Mouse (Mus musculus) forebrain, embryonic 10.5 days (tissue): ENCODE data around the gene Kif21b. TPM values are rescaled to one million over a fixed set of nuclear protein-coding genes. Genes with fewer than 3 reads are reported as not detected.

Experiments used
- DNase-seq: peaks from one replicate; pipeline ENCODE4 v3.0.0-alpha.2; 2017; ENCODE audit warnings: low spot score; ENCODE audit errors: extremely low spot score
- H3K27ac ChIP-seq: fragments of 300-500 bp; sonication (generic); 2 replicates; pipeline ENCODE4 v1.5.1; 2016; ENCODE audit warnings: mild to moderate bottlenecking
- H3K27me3 ChIP-seq: fragments of 300-500 bp; sonication (generic); 2 replicates; pipeline ENCODE4 v1.6.1; 2016; ENCODE audit warnings: mild to moderate bottlenecking; ENCODE audit not compliant: poor library complexity, severe bottlenecking
- H3K36me3 ChIP-seq: fragments of 300-500 bp; sonication (generic); replicated peaks from 2 replicates; pipeline ENCODE4 v1.6.1; 2016; ENCODE audit warnings: mild to moderate bottlenecking, moderate library complexity
- H3K4me1 ChIP-seq: fragments of 300-500 bp; sonication (generic); 2 replicates; pipeline ENCODE4 v1.6.1; 2016
- H3K4me3 ChIP-seq: fragments of 300-500 bp; sonication (generic); 2 replicates; pipeline ENCODE4 v1.5.1; 2016; ENCODE audit warnings: mild to moderate bottlenecking, moderate library complexity
- H3K9me3 ChIP-seq: fragments of 300-500 bp; sonication (generic); 2 replicates; pipeline ENCODE4 v1.6.1; 2016; ENCODE audit warnings: mild to moderate bottlenecking, moderate library complexity
- WGBS: fragments of 180-500 bp; shearing (Covaris S2); methylation state at CpG from one replicate; pipeline ENCODE4 v1.1.7; 2016; 5-methylcytosine and 5-hydroxymethylcytosine counted together
- polyA plus RNA-seq: library from polyadenylated mRNA; unstranded; fragments of >200 nt; fragmentation: Nextera tagmentation; extraction: Ambion mirVana; gene quantifications from 2 replicates; pipeline ENCODE4 v1.2.1, GENCODE M21; 2016

The Kif21b gene
- polyA plus RNA-seq, 1 experiment from 2014 or later = 8.8 TPM

- no peak for DNase-seq
- Histone ChIP-seq H3K27me3 (no peaks in the 10 kb centered on the region), H3K4me3 (no peak overlapping the region), H3K9me3 (peaks cover 5% of the 10 kb centered on the region; the same call in 1 of the 2 replicates), H3K27ac (no peak overlapping the region), H3K4me1 (peaks cover 23% of the 10 kb centered on the region), H3K36me3 (no peaks in the 10 kb centered on the region)
- WGBS = 88% methylated on average over 9 of the region's 9 CpGs
Observed at GRCm38 (mm10) chr1:136117069-136117468, 14.1 kb upstream of the Kif21b start.

DNA sequence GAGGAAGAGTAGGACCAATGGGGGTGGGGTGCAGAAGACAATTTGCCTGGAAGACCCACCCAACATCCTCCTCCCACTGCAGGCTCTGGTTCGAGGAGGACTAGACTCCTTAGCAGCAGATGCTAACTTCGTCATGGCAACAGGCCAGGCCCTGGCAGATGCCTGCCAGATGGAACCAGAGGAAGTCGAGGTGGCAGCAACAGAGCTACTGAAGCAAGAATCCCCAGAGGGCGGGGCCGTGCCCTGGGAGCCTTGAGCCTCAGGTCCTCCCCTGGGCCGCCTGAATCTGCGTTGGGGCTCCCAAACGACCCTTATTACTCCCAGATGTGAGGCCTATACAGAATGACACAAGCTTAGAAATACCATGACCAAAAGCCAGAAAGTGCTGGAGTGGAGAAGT is 12.3 kb upstream of the Kif21b start:
- H3K4me3 ChIP-seq = no peak overlapping the region
- H3K9me3 ChIP-seq = 0 out of 2 replicates have a peak, but pooled peaks cover 3% of the 10 kb centered on the region
- no peaks in the 10 kb centered on the region for H3K36me3 ChIP-seq
- no peaks in the 10 kb centered on the region for H3K27me3 ChIP-seq
- 49% methylated on average over 8 of the region's 8 CpGs for WGBS
- H3K27ac ChIP-seq = peak overlapping the region; percentile 56; the same call in 1 of the 2 replicates
- peaks cover 23% of the 10 kb centered on the region for H3K4me1 ChIP-seq
- DNase-seq = no peak

DNA sequence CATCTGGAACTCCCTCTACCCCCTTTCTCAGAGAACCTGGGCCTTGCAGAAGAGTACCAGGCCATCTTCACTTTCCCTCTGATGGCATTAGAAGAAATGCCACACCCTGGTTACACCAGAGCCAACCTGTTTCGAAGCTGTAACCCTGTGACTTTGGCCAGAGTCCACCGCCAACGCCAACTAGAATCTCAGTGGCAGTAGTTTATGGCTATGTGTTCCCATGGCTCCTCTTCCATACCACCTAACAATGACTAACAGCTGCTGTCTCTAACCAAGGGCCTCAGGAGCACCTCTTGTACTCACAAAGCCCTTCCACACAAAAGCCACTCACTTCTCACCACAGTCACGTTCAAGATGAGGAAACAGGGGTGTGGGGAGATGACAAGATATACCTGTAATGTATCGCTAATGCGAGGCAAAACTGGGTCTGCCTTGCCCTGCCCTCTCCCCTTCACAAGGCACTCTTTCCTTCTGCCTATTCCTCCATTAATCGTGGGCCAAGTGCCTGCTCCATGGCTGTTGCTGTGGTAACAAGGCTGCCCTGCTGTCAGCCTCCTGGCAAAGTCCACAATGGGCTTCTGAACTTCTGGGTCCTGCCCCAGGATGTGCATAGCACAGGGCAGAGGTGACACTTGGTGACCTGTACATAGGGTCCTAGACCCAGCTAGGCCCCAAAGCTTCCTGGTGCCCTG is 11.5 kb upstream of the Kif21b start:
- Histone ChIP-seq H3K27me3 (no peaks in the 10 kb centered on the region), H3K27ac (0 out of 2 replicates have a peak overlapping the region, but pooled peaks have one; percentile 0), H3K4me3 (no peak overlapping the region), H3K9me3 (no peaks in the 10 kb centered on the region), H3K4me1 (peaks cover 23% of the 10 kb centered on the region), H3K36me3 (no peaks in the 10 kb centered on the region)
- WGBS = 80% methylated on average over 7 of the region's 7 CpGs
- DNase-seq = no peak

DNA sequence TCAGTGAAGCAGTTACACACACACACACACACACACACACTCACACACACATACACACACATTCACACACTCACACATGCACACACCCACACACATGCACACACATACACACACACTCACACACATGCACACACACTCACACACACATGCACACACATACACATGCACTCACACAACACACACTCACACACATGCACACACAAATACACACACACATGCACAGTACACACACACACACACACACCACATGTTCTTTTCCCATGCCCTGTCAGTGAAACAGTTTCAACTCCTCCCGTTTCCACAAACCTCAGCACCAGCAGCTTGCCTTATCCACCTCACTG is 11.0 kb upstream of the Kif21b start:
- 82% methylated on average over 1 of the region's 1 CpGs for WGBS
- Histone ChIP-seq H3K36me3 (no peaks in the 10 kb centered on the region), H3K9me3 (no peaks in the 10 kb centered on the region), H3K4me3 (no peak overlapping the region), H3K27ac (no peak overlapping the region), H3K4me1 (peaks cover 23% of the 10 kb centered on the region), H3K27me3 (no peaks in the 10 kb centered on the region)
- no peak for DNase-seq

DNA sequence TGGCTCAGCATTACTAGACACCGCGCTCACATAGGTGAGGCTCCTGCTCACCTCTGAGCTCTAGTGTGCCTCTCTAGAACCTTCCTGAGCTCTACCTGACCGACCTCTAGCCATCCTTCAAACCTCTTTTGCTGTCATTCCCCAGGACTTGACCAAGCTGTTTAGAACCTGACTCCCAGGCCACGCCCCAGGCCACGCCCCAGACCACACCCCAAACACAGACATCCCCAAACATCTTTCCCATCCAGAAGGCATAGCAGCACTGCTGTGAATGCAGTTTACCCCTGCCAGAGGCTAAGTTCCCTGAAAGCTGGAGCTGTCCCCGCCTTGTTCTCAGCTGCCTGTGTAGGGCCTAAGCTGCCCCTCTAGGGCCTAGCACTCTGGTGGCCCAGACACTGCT is 10.4 kb upstream of the Kif21b start:
- no peaks in the 10 kb centered on the region for H3K9me3 ChIP-seq
- no peak overlapping the region for H3K27ac ChIP-seq
- H3K27me3 ChIP-seq = no peaks in the 10 kb centered on the region
- WGBS = 47% methylated on average over 6 of the region's 6 CpGs
- no peak for DNase-seq
- H3K4me3 ChIP-seq = no peak overlapping the region
- no peaks in the 10 kb centered on the region for H3K36me3 ChIP-seq
- peaks cover 23% of the 10 kb centered on the region for H3K4me1 ChIP-seq

GRCm38 (mm10) chr1:136122030-136122429 is 9.2 kb upstream of the Kif21b start:
- H3K27ac ChIP-seq = no peak overlapping the region
- no peaks in the 10 kb centered on the region for H3K36me3 ChIP-seq
- no peaks in the 10 kb centered on the region for H3K9me3 ChIP-seq
- 87% methylated on average over 8 of the region's 8 CpGs for WGBS
- no peaks in the 10 kb centered on the region for H3K27me3 ChIP-seq
- DNase-seq = no peak
- H3K4me3 ChIP-seq = no peak overlapping the region
- H3K4me1 ChIP-seq = peaks cover 23% of the 10 kb centered on the region

- no peaks in the 10 kb centered on the region for H3K36me3 ChIP-seq
- H3K9me3 ChIP-seq = no peaks in the 10 kb centered on the region
- DNase-seq = no peak
- WGBS = 86% methylated on average over 10 of the region's 10 CpGs
- H3K4me3 ChIP-seq = no peak overlapping the region
- H3K4me1 ChIP-seq = peaks cover 25% of the 10 kb centered on the region
- H3K27ac ChIP-seq = no peak overlapping the region
- peaks cover 24% of the 10 kb centered on the region for H3K27me3 ChIP-seq
Observed at GRCm38 (mm10) chr1:136126159-136126765, 4.9 kb upstream of the Kif21b start.

- no peak for DNase-seq
Observed at GRCm38 (mm10) chr1:136126895-136127294, 4.3 kb upstream of the Kif21b start.

DNA sequence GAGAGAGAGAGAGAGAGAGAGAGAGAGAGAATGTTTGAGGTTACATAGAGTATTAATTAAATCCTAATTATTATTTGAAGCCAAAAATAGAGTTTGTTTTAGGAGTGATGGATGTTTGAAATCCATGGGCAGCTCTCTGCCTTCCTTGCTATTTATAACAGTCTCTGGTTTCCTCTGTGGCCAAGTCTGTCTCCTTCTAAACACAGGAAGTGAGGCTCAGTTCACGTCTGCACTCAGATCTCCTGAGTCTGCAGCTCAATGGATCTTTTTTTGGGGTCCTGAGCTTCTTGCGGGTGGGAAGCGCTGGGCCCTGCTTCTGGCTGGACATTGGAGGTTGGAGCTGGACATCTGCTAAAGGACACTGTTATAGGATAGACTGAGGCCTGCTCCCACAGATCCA is 3.3 kb upstream of the Kif21b start:
- no peak for DNase-seq
- WGBS = 71% methylated on average over 3 of the region's 3 CpGs
- Histone ChIP-seq H3K9me3 (no peaks in the 10 kb centered on the region), H3K36me3 (no peaks in the 10 kb centered on the region), H3K4me3 (no peak overlapping the region), H3K27me3 (peaks cover 34% of the 10 kb centered on the region), H3K27ac (no peak overlapping the region), H3K4me1 (peaks cover 40% of the 10 kb centered on the region)

More at GRCm38 (mm10) chr1:136126895-136127294, 4.3 kb upstream of the Kif21b start:
- H3K27ac ChIP-seq = no peak overlapping the region
- no peaks in the 10 kb centered on the region for H3K36me3 ChIP-seq
- 91% methylated on average over 10 of the region's 10 CpGs for WGBS
- H3K9me3 ChIP-seq = no peaks in the 10 kb centered on the region
- no peak overlapping the region for H3K4me3 ChIP-seq
- H3K27me3 ChIP-seq = peaks cover 24% of the 10 kb centered on the region
- H3K4me1 ChIP-seq = peaks cover 30% of the 10 kb centered on the region

GRCm38 (mm10) chr1:136128416-136128815 is 2.8 kb upstream of the Kif21b start:
- no peak overlapping the region for H3K27ac ChIP-seq
- no peaks in the 10 kb centered on the region for H3K36me3 ChIP-seq
- no peak for DNase-seq
- H3K4me3 ChIP-seq = no peak overlapping the region
- 78% methylated on average over 5 of the region's 5 CpGs for WGBS
- no peaks in the 10 kb centered on the region for H3K9me3 ChIP-seq
- peaks cover 45% of the 10 kb centered on the region for H3K4me1 ChIP-seq
- peaks cover 39% of the 10 kb centered on the region for H3K27me3 ChIP-seq

DNA sequence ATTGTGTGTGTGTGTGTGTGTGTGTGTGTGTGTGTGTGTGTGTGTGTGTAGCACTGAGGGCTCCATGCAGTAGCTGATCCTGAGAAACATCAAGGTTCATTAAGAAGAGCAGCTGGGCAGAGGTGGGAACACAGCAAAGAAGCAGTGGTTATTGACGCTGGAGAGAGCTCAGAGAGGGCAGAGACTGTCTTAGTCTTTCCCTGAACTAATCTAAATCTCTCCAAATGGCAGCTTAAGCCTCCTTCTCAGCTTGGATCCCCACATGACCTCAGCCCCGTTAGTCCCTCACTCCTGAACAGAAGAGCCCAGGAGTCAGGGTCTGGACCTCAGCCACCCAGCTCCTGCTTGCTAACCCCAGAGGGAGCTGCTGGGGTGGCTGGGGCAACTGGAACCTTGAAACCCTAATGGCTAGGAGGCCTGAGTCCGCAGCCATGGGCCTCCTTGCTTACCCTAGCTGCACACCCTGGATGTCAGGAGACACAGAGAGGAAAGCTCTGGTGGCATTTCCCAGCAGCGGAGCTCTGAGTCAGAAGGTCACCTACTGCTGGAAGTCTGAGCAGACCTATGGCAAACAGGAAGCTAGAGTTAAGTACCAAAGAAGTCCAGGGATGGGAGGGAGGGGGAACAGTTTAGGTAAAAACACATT is 2.1 kb upstream of the Kif21b start:
- H3K27ac ChIP-seq = no peak overlapping the region
- H3K27me3 ChIP-seq = peaks cover 46% of the 10 kb centered on the region
- no peak for DNase-seq
- WGBS = 40% methylated on average over 4 of the region's 4 CpGs
- H3K4me1 ChIP-seq = peaks cover 52% of the 10 kb centered on the region
- H3K9me3 ChIP-seq = no peaks in the 10 kb centered on the region
- H3K36me3 ChIP-seq = no peaks in the 10 kb centered on the region
- H3K4me3 ChIP-seq = no peak overlapping the region

- no peaks in the 10 kb centered on the region for H3K36me3 ChIP-seq
- WGBS = 68% methylated on average over 3 of the region's 3 CpGs
- H3K4me1 ChIP-seq = peaks cover 62% of the 10 kb centered on the region
- no peaks in the 10 kb centered on the region for H3K9me3 ChIP-seq
- no peak for DNase-seq
- peak overlapping the region; percentile 92; the same call in 1 of the 2 replicates for H3K4me3 ChIP-seq
- H3K27me3 ChIP-seq = peaks cover 56% of the 10 kb centered on the region
- H3K27ac ChIP-seq = peak overlapping the region; percentile 92; the same call in 1 of the 2 replicates
Observed at GRCm38 (mm10) chr1:136130107-136130506, 1.1 kb upstream of the Kif21b start.
